Mouse (Mus musculus) CD4-positive helper T cell, adult 2 months (primary cell): ENCODE data around the gene Klhl24.
"Not testable (repeated sequence)": the region's sequence is repeated elsewhere in the genome, so short reads cannot be mapped to it uniquely, and the experiment has no call there.

Experiments
- DNase-seq: peaks from one replicate; pipeline ENCODE4 v3.0.0-alpha.2; 2012; ENCODE audit warnings: low read depth, missing footprints, low spot score

The Klhl24 gene

DNA sequence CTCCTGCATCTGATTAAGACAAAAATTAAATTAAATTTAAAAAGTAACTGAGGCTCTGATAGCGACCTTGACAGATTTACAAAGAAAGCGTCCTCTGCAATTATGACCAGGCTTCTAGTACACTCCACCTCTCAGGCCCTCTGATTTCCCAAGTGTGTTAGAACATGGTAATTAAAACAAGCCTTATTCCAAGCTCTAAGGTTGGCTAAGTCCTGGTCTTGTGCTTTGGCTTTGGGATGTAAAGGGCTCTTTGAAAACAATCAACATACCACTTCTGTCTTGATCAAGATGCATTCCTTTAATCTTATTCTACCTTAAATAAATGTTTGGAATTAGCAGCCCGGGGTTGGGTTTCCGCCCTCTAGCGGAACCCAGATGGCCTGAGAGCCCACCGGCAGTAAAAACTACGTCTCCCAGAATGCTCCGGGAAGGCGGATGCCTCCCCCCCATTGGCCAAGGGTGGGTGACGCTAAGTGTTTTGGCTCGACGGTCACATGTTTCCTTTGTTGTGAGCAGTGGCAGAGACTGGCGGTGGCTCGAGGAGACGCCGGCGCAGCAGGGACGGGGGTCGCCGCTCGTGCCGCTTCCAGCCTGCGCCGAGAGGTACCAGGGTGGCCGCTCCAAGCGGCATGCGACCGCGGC is at the start of gene Klhl24:
TSS of gene Klhl24 (plus strand) at position 474 of the 642 bp plus-strand sequence.
- DNase-seq: peak; percentile 95

DNA sequence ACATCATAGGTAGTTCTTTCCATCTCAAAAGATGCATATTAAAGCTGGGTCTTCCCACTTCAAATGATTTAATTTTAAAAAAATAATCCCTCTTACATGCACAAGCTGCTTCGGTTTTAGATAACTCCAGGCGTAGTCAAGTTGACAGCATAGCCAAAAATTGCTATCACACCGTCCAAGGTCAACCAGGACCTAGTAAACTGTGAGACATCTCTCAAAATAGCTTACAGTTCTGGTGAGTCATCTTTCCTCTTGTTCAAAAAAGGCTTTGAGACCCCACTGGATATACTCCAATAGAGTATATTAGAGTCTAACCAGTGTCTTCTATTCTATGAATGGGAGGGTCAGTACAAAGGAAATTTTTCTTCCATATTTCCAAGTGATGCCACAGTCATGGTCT is 44.7 kb upstream of the Klhl24 start:
- no peak for DNase-seq

DNA sequence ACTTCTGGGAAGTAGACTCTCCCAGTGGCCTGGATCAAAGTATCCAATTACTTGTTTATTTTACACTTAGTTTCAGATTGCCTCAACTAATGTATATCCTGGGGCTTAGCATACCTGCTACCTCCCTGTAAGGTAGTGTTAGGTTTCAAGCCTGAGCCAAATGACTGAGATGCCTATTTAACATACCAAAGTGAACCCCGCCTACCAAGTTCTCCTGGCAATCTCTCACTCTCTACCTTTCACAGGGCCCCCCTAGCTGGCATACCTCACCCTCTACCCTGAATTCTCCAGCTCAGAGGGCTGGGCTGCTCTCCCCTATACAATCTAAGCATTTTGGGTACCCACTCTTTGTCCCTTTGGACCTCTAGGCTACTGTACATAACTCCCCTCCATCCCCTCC is 24.6 kb upstream of the Klhl24 start:
- DNase-seq: no peak

DNA sequence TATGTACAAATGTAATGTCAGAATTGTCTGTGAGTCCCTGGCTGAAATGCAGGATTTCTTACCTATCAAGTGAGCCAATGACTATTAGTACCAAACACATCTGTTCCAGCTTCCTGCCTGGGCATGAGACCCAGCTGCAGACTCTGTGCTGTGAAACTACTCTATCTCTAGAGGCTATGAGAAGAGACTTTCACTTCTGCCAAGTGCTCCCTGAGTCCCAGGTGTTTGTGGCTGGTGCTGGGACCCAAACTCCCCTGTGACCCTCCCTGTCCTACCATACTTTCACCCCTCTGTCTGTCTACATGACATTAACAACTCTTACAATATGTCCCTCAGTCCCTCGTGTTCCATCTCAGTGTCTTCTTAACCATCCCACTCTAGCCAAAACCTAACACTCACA is 20.7 kb upstream of the Klhl24 start:
- DNase-seq: no peak

DNA sequence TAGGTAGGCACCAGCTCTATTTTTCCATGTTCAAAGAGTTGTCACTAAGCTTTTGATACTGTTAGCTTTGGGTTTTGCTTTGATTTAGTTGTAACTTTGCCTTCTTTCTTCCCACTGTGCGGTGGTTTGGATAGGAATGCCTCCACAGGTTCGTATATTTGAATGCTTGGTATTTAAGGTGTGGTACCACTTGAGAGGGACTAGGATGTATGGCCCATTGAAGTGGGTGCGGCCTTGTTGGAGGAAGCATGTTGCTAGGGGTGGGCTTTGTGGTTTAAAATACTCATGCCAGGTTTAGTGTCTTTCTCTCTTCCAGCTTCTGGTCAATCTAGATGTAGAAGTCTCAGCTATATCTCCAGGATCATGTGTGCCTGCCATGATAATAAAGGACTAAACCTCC is 17.1 kb upstream of the Klhl24 start:
- no peak for DNase-seq

DNA sequence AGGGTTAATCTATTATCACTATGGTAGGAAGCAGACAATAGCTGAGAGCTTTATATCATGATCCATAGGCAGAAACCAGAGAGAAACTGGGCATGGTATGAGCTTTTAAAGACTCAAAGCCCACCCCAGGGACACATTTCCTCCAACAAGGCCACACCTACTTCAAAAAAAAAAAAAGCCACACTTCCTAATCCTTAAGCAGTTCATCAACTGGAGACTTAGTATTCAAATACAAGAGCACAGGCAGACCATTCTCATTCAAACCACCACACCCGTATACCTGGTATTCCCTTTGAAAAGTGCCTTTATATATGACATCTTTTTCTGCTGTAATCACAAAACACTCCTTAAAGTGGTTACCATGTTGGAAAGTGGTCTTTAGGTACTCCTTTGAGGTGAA is 12.7 kb upstream of the Klhl24 start:
- DNase-seq: no peak

DNA sequence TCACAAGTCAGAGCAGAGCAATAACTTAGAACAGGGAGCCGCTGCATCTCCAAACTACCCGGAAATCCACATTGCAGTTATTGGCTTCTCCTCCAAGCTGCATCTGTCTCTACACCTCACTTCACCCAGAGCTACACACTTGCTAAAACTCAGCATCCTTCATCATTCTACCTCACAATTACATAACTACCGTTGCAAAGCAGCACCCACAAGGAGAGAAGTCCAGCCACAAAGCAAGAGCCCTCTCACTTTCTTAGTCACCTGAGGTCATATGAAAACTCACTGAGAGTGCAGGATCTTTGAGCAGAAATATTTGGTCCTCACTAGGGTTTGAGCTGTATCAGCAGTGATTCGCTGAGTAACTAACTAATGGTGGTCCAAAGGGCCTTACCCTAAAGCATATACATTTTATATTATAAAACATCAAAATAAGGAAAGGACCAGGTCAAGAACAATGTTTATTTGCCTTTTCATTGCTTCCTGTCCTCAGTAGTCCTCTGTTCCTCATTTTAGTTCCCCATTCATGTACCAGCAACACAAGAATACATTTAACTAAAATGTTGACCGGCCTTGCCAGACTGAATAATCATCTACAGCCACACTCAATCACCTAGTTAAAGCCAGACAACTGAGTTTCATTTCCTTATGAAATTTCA is 12.0 kb upstream of the Klhl24 start:
- DNase-seq: no peak

DNA sequence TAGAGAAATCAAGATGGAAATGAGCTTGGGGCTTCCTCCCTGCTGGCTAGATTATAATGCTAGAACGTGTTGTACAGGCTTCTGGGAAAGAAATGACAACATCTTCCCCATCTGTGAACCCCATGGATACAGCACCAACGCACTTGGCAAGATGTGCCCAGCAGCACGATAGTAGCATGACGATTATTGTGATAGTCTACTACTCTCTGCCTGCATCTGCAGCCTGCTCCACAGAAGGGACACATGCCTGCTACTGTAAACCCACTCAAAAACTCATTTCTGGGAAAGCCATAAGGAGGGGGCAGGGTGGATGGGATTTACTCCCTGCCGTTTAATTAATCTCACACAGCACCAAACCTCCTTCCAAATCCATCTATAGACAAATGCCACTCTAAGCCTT is 10.4 kb upstream of the Klhl24 start:
- DNase-seq: no peak

DNA sequence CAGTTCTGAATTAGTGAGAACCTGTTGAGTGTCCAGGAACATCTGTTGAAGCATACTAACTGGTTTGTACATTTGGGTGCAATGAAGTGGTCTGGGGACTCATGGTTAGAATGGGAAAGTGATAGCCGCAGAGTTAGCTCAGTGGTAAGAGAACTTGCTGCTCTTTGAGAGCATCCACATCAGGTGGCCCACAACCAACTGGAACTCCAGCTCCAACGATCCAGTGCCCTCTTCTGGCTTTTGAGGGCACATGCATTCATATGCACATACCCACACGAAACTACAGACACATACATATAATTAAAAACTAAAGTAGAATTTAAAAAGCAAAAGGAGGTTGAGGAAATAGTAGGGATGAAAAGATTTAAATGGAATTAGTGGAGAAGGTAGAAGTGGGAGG is 7.7 kb upstream of the Klhl24 start:
- DNase-seq: no peak

DNA sequence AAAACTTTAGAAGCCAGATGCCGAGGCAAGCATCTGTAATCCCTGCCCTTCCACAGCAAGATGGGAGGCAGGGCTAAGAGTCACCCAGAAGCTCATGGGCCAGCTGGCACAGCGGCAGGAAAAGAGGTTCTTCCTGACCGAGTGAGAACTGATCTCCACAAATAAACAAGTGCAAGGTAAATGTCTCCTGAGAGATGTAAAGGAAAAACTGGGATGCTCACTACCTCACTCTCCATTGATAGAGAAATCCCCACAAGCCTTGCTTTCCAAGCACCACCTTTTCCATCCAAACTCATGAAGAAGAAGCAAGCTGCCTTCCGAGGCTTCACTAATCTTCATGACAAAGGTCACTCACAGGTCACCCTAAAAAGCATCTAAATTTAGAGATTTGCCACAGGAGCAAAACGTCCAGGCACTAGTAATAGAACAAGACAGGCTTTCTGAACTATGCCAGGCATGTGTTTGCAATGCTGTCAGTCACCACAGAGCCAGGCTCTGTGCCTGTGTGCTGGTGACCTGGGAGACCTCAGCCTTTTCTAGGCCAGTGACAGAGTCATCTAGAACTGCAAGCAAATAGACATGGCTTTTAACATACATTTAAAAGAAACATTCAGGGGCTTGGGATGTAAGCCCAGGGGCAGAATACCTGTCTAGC is 6.3 kb upstream of the Klhl24 start:
- no peak for DNase-seq

DNA sequence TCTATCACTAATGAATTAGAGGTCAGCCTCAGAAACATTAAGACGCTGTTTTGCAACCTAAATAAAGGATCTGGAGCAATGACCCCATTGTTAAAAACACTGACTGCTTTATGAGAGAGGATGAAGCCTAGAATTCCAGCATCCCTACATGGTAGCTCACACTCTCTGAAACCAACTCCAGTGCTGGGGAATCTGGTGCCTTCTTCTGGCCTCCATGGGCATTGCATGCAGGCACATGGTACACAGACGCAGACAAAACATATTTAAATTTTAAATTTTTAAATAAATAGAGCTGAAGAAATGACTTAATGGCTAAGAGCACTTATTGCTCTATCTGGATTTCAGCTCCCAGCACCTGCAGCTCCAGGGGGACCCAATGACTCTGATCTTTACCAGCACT is 1.4 kb upstream of the Klhl24 start:
- DNase-seq: peak; percentile 8

DNA sequence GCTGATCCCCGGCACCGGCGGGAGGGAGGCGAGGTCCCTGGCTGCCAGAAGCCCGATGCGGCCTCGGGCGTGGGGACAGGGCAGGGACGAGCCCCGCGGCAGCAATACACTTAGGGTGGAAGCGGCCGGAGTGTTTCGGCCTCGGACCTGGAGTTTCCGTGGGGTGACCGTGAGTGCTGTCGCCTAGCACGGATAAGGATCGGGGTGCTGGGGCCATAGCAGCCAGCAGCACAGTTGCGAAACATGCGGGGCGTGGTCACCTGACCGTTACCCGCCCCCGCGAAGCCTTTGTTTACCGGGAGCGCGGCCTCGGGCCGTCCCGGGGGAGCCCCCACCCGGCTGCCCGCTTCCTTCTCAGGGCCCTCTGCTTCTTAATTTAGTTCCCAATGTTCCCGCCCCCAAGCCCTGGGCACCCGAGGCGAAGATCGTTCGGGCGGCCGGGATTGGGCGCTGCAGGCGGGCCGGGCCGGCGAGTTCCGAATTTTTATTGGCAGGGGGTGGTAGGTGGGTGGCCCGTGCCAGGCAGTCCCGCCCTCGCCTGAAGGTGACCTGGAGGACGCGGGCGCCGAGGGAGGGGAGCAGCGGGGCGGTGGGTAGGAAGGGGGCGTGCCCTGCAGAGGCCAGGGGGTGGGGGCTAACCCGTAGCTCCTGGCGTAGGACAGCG is 501 bp downstream of the Klhl24 start:
- peak; percentile 93 for DNase-seq

DNA sequence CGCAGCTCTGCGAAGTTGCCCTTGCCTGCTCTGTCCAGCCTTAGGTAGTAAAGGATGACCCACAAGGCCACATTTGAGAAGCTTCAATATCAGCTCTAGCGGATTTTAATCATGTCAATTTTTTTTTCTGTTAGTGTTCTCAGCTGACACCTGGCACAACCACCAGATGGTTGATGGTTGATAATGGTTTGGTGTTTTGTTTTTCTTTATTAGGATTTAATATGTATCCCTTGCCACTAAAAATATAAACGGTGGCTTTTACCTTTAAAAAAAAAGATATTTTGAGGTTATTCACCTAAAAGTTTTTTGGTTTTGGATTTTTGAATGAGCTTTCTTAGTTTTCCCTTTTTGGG is 1.0 kb downstream of the Klhl24 start:
- DNase-seq: no peak

DNA sequence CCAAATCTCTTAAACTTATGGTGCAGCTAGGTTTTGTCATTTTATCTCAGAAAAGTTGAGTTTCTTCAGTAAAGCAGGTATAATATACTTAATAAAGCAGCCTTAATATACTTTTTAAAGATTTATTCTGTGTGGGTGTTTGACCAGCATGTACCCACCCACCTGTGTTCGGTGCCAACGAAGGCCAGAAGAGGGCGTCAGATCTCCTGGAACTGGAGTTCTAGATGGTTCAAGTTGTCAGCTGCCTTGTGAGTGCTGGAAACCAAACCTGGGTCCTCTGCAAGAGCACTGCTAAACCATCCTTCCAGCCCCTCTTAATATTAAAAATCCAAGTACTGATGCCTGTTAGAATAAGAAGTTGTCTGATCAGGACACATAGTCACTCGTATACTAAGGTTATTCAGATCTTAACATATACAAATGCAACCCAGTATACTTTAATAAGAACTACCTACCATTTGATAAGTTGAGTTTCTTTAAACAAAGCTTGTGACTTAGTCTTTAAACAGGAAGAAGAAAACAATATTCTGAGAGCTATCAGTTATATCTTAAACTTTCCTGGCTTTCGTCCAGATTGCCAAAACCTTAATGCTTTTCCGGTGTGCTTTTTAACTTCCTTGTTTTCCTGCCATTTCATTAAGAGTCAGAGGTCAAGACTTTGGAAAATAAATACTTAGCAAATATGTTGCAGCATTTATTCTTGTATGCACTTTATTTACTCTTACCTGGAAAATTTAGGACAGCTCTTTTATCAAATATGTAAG is 1.7 kb downstream of the Klhl24 start:
- peak; percentile 43 for DNase-seq

DNA sequence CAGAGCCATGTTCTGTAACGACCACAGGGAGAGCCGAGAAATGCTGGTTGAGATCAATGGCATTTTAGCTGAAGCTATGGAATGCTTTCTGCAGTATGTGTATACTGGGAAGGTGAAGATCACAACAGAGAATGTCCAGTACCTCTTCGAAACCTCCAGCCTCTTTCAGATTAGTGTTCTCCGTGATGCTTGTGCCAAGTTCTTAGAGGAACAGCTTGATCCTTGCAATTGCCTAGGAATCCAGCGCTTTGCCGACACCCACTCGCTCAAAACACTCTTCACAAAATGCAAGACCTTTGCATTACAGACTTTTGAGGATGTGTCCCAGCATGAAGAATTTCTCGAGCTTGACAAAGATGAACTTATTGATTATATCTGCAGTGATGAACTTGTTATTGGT is 9.7 kb downstream of the Klhl24 start:
- no peak for DNase-seq

DNA sequence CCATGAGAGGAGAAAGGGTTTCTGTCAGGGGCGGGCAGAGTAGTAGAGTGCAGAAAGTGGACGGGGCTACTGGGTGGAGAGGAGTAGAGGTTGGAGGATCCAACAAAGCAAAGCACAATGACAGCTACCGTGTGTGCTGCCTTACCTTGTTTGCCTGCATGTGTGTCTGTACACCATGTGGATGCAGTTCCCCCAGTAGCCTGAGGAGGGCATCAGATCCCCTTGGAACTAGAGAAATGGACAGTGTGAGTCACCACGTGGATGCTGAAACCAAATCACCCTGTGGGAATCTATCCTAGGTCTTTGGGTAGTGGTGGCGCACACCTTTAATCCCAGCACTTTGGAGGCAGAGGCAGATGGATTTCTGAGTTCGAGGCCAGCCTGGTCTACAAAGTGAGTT is 11.6 kb downstream of the Klhl24 start:
- DNase-seq: no peak

DNA sequence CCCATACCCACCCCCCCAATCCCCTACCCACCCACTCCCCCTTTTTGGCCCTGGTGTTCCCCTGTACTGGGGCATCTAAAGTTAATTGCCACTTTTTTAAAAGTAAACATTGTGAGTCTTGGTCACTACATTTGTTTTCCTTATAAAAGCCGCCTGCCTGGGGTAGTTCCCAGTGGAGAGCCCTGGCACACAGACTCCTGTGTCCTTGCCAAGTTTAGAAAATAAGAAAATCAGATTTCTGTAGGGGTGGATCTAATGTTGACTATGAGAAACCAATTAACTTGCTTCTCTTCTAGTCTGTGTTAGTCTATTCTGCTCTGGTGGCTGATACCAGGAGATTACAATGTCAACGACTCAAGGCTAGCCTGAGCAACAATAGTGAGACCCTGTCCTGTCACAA is 15.3 kb downstream of the Klhl24 start:
- DNase-seq: no peak

DNA sequence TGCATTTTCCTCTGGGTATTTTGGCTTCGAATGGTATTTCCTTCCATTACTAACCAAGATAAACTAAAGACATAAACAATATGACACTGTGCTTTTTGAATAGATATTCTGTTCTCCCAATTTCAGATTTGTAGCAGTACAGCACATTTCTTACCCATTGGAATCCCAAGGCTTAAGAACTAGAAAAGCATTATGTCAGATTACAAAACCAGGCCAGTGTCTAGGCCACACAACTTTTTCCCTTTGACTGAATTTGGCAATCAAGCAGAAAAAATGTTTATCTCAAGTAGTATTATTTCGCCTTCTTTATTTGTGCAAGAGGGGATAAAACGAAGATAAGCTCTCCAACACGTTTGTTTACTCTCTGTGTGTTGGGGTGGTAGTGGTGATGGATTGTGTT is 18.7 kb downstream of the Klhl24 start:
- DNase-seq: no peak

DNA sequence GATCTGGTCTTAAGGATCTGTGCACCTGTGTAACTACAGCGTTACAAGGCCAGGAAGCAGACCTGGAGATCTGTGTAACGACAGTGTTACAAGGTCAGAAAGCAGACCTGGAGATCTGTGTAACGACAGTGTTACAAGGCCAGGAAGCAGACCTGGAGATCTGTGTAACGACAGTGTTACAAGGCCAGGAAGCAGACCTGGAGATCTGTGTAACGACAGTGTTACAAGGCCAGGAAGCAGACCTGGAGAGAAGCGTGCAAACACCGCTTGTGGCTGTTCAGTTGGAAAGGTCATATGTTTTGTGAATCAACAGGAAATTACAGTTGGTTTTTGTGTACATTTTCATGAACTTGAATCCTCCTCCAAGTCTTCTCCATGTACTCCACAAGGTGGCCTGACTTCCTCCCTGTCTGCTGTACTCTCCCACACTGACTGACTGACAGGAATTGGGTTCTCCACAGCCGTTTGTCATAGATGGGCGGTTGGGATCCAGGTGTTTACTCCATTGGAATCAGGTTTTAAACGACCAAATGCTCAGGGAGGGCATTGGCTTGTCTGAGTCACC is 29.1 kb downstream of the Klhl24 start:
- DNase-seq: not testable (repeated sequence)

DNA sequence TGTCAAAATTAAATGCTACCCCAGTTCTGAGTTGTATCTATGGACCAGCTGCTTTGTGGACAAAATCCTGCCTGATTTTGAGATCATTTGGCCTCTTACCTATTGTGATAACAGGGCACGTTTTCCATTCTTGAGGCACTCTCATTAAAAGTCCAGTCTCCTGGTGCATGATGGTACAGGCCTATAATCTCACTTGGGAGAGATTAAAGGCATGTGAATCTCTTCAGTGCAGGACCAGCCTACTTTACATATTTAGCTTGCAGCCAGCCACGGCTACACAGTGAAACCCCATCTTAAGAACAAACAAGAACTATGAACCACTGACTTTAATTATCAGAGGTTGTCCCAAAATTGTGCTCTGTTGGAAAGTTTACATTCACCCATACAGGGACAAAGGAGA is 33.1 kb downstream of the Klhl24 start:
- DNase-seq: no peak

DNA sequence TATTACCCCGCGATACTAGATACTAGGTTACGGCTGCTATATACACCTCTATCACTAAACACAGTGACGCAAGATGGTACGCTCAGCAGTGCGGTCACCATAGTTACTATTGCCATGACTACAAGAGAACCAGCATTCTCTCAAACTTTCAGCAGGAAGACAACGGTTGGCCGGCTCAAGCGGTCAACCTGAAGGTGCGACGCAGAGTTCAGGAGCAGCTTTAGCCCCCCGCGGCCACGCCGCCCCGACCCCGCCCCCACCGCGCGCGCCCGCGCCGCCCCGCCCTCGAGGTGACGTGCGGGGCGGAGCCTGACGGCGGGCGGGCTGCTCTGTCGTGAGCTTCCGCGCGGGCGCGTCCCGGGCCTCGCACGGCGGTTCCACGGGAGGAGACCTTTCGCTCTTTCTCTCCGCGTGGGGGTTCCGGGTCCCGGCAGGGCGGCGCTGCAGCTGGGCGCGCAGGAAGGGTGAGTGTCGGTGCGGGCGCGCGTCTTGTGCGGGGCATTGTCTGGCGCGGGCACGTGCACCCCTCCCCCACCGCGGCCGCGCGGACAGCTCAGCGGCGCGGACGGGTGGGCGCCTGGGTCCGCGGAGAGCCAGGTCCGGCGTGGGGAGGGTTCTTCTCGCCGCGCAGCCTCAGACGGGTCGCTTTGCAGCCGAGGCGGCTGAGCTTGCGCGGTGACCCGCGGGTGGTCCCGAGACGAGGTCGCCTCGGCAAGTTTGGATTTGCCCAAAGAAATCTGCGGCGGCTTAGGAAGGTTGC is 43.6 kb downstream of the Klhl24 start, which contains the start of gene Yeats2:
TSS of gene Yeats2 (plus strand) at position 292 of the 760 bp plus-strand sequence.
- DNase-seq: peak; percentile 91
